Mouse (Mus musculus) c-Kit-negative CD71-positive TER-119-positive erythroid progenitor cells, embryonic 14.5 days (primary cell): ENCODE results near the gene Nrcam.

Source experiments
- DNase-seq: peaks from one replicate; pipeline ENCODE4 v3.0.0-alpha.2; 2013; ENCODE audit warnings: low read depth, low spot score

The Nrcam gene

GRCm38 (mm10) chr12:44617488-44617887 is 288.8 kb downstream of the Nrcam start:
- no peak for DNase-seq

- DNase-seq, result no peak
Observed at GRCm38 (mm10) chr12:44639341-44639921, 310.7 kb downstream of the Nrcam start.

GRCm38 (mm10) chr12:44640579-44640978 is 311.9 kb downstream of the Nrcam start:
- DNase-seq, result no peak
